Mouse (Mus musculus) NIH3T3 (cell line): ENCODE measurements around the gene Astn2.

ENCODE experiments used
- DNase-seq: peaks from one replicate; pipeline ENCODE4 v3.0.0-alpha.2; 2012; ENCODE audit warnings: low read depth

Gene Astn2

GRCm38 (mm10) chr4:65964604-65965003 is 439.8 kb downstream of the Astn2 start:
- no peak for DNase-seq

- no peak for DNase-seq
Observed at GRCm38 (mm10) chr4:65959188-65959759, 445.1 kb downstream of the Astn2 start.

GRCm38 (mm10) chr4:65958369-65959187 is 445.8 kb downstream of the Astn2 start:
- no peak for DNase-seq

GRCm38 (mm10) chr4:65951918-65952317 is 452.5 kb downstream of the Astn2 start:
- peak; percentile 15 for DNase-seq

- DNase-seq = no peak
Observed at GRCm38 (mm10) chr4:65947141-65947649, 457.2 kb downstream of the Astn2 start.

- DNase-seq = no peak
Observed at GRCm38 (mm10) chr4:65946021-65946420, 458.4 kb downstream of the Astn2 start.

- no peak for DNase-seq
Observed at GRCm38 (mm10) chr4:65930901-65931300, 473.5 kb downstream of the Astn2 start.

GRCm38 (mm10) chr4:65920294-65920693 is 484.1 kb downstream of the Astn2 start:
- DNase-seq = no peak

- no peak for DNase-seq
Observed at GRCm38 (mm10) chr4:65916027-65917008, 488.1 kb downstream of the Astn2 start.

GRCm38 (mm10) chr4:65912247-65912942 is 492.0 kb downstream of the Astn2 start:
- DNase-seq = no peak

- DNase-seq = no peak
Observed at GRCm38 (mm10) chr4:65907660-65908059, 496.8 kb downstream of the Astn2 start.

GRCm38 (mm10) chr4:65904963-65905362 is 499.4 kb downstream of the Astn2 start:
- no peak for DNase-seq

GRCm38 (mm10) chr4:65896092-65897027 is 508.1 kb downstream of the Astn2 start:
- no peak for DNase-seq

- DNase-seq = no peak
Observed at GRCm38 (mm10) chr4:65888332-65888993, 515.9 kb downstream of the Astn2 start.

- DNase-seq = no peak
Observed at GRCm38 (mm10) chr4:65886862-65887261, 517.5 kb downstream of the Astn2 start.

GRCm38 (mm10) chr4:65885921-65886320 is 518.5 kb downstream of the Astn2 start:
- no peak for DNase-seq

- no peak for DNase-seq
Observed at GRCm38 (mm10) chr4:65874236-65874781, 530.1 kb downstream of the Astn2 start.

GRCm38 (mm10) chr4:65864551-65864950 is 539.9 kb downstream of the Astn2 start:
- DNase-seq = no peak

- no peak for DNase-seq
Observed at GRCm38 (mm10) chr4:65843191-65843590, 561.2 kb downstream of the Astn2 start.
